Mouse (Mus musculus): ENCODE data around the gene Gm20696.

DNA sequence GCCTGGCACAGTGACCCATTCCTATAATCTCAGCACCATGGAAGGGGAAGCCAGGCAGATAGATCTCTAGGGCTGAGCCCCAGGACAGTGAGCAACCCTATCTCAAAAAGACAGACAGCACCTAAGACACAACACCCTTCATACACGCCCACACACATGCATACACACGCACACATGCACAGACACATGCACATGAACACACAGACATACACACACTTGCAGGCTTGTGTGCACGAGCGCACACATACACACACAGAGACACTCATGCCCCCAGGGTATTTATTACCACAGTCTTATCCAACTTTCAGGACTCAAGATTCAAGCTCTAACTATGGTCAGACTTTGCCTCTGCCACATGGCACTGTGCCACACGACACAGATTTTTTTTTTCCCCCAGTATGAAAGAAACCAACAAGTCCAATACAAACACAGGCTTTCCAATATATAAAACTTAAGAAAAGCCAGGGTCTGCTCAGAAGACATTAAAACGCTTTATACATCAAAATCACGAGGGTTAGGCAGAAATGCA is 182.3 kb downstream of the Gm20696 start:
- no peak for TF ChIP-seq CTCF (IDR thresholded peaks at IDR 0.05; ENCODE audit: extremely low read depth, insufficient read depth, insufficient read length, insufficient replicate concordance)
- no peak for TF ChIP-seq POLR2A (IDR thresholded peaks at IDR 0.05; ENCODE audit: low read depth, low read length)
